Mouse (Mus musculus): ENCODE results near the gene Dok3.

- TF ChIP-seq GATA1 (IDR thresholded peaks at IDR 0.05; ENCODE audit: borderline replicate concordance, low read length) = no peak
- TF ChIP-seq FLI1 (IDR thresholded peaks at IDR 0.05; ENCODE audit: low read length) = no peak
Observed at GRCm38 (mm10) chr13:55510332-55510667, 18.8 kb downstream of the Dok3 start.

Measured in megakaryocyte, embryonic 14.5 days (primary cell).